Mouse (Mus musculus) lung, embryonic 14.5 days (tissue): ENCODE measurements at regions not wholly inside any gene's neighbourhood (a gene's known extent, or its start where the extent isn't known, plus 50 kb on each side); places are given as distances from the start of the nearest gene placed in this dataset.

ENCODE experiments used
- ATAC-seq: fragments of 200-750 bp; cut with Nextera tagmentation; 2 replicates; pipeline ENCODE4 v1.8.0; 2017; ENCODE audit warnings: mild to moderate bottlenecking, moderate TSS enrichment, moderate library complexity; ENCODE audit not compliant: insufficient read depth
- DNase-seq: peaks from one replicate; pipeline ENCODE4 v3.0.0-alpha.2; 2015
- H3K27ac ChIP-seq: fragments of 300-500 bp; sonication (generic); 2 replicates; pipeline ENCODE4 v1.5.1; 2014; ENCODE audit warnings: low read depth, mild to moderate bottlenecking, moderate library complexity
- H3K27me3 ChIP-seq: fragments of 300-500 bp; sonication (generic); 2 replicates; pipeline ENCODE4 v1.6.1; 2014; ENCODE audit warnings: low read length, control low read depth; ENCODE audit not compliant: insufficient read depth
- H3K36me3 ChIP-seq: fragments of 300-500 bp; sonication (generic); 2 replicates; pipeline ENCODE4 v1.6.1; 2014; ENCODE audit warnings: control low read depth; ENCODE audit not compliant: insufficient read depth
- H3K4me1 ChIP-seq: fragments of 300-500 bp; sonication (generic); 2 replicates; pipeline ENCODE4 v1.6.1; 2014; ENCODE audit warnings: antibody characterized with exemption, control low read depth; ENCODE audit not compliant: insufficient read depth
- H3K4me2 ChIP-seq: fragments of 300-500 bp; sonication (generic); 2 replicates; pipeline ENCODE4 v1.6.1; 2014; ENCODE audit warnings: mild to moderate bottlenecking
- H3K4me3 ChIP-seq: fragments of 300-500 bp; sonication (generic); 2 replicates; pipeline ENCODE4 v1.5.1; 2014; ENCODE audit warnings: low read depth, low read length
- H3K9ac ChIP-seq: fragments of 300-500 bp; sonication (generic); 2 replicates; pipeline ENCODE4 v1.6.1; 2014
- H3K9me3 ChIP-seq: fragments of 300-500 bp; sonication (generic); 2 replicates; pipeline ENCODE4 v1.6.1; 2016; ENCODE audit warnings: low read depth, low read length, control low read depth
- CTCF ChIP-seq: IDR thresholded peaks from 2 replicates; pipeline ENCODE4 v1.5.1; 2016; ENCODE audit warnings: antibody characterized with exemption, low read depth
- WGBS: fragments of 180-500 bp; shearing (Covaris S2); extraction: QIAGEN DNeasy Blood & Tissue Kit; methylation state at CpG from one replicate; pipeline ENCODE4 v1.1.7; 2014; 5-methylcytosine and 5-hydroxymethylcytosine counted together

DNA sequence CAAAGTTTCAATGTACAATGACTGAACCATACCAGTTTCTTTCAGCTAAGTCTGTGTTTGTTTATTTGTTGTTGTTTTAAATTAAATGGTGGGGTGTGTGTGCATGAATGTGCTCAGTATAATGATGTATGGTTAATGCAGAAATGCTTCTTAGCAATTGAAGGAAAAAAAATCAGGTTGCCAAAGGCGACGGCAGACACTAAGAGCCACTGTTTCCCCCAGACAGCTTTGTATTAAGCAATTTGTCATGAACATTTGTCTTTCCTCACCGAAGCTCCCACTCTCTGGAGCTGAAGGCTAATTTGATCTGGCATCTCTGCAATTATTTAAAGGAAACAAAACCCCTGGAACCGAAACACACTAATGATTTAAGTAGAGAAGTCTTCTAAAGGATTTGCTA is 360.7 kb downstream of the Bckdhb start:
- Histone ChIP-seq H3K4me1 (no peaks in the 10 kb centered on the region), H3K27me3 (no peaks in the 10 kb centered on the region), H3K9me3 (no peaks in the 10 kb centered on the region), H3K4me3 (no peak overlapping the region), H3K27ac (no peak overlapping the region), H3K4me2 (no peak overlapping the region), H3K9ac (no peak overlapping the region), H3K36me3 (no peaks in the 10 kb centered on the region)
- DNase-seq (no peak), ATAC-seq (no peak)
- TF ChIP-seq CTCF = no peak
- 40% methylated on average over 4 of the region's 4 CpGs for WGBS

GRCm38 (mm10) chr9:84295891-84296290 is 370.9 kb downstream of the Bckdhb start:
- Histone ChIP-seq H3K36me3 (no peaks in the 10 kb centered on the region), H3K4me1 (no peaks in the 10 kb centered on the region), H3K9me3 (no peaks in the 10 kb centered on the region), H3K27ac (no peak overlapping the region), H3K27me3 (no peaks in the 10 kb centered on the region), H3K9ac (no peak overlapping the region), H3K4me2 (no peak overlapping the region), H3K4me3 (no peak overlapping the region)
- 17% methylated on average over 1 of the region's 1 CpGs for WGBS
- ATAC-seq (no peak), DNase-seq (no peak)
- TF ChIP-seq CTCF = no peak

GRCm38 (mm10) chr9:84296456-84296855 is 371.5 kb downstream of the Bckdhb start:
- 90% methylated on average over 3 of the region's 3 CpGs for WGBS
- DNase-seq (no peak), ATAC-seq (no peak)
- Histone ChIP-seq H3K4me1 (no peaks in the 10 kb centered on the region), H3K4me2 (no peak overlapping the region), H3K4me3 (no peak overlapping the region), H3K27ac (no peak overlapping the region), H3K9ac (no peak overlapping the region), H3K36me3 (no peaks in the 10 kb centered on the region), H3K27me3 (no peaks in the 10 kb centered on the region), H3K9me3 (no peaks in the 10 kb centered on the region)
- TF ChIP-seq CTCF = no peak

- Histone ChIP-seq H3K36me3 (no peaks in the 10 kb centered on the region), H3K4me3 (no peak overlapping the region), H3K4me1 (no peaks in the 10 kb centered on the region), H3K4me2 (no peak overlapping the region), H3K27ac (no peak overlapping the region), H3K27me3 (no peaks in the 10 kb centered on the region), H3K9ac (no peak overlapping the region), H3K9me3 (no peaks in the 10 kb centered on the region)
- WGBS = 98% methylated on average over 2 of the region's 2 CpGs
- DNase-seq = peak; percentile 6
- peak; percentile 28; the same call in 1 of the 2 replicates for TF ChIP-seq CTCF
- ATAC-seq = no peak
These were observed 379.5 kb downstream of the Bckdhb start for GRCm38 (mm10) chr9:84304398-84304797.

DNA sequence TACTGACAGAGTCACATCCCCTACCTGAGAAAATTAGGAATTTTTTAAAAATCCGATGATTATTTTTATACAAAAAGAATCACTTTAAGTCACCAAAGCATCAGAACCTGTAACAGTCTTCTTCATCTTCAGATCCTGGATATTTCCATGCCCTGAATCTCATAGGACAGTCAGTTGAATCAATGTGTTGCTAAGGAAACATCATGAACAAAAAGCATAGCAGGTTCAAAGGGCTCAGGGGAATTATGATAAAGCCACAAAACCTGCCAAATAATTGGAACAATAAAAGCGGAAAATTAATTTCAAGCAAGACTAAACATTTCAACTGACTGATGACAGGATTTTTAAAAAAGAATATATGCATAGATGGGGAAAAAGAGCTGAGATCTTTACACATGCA is 393.9 kb downstream of the Bckdhb start:
- Histone ChIP-seq H3K27me3 (no peaks in the 10 kb centered on the region), H3K36me3 (no peaks in the 10 kb centered on the region), H3K9me3 (no peaks in the 10 kb centered on the region), H3K9ac (no peak overlapping the region), H3K27ac (no peak overlapping the region), H3K4me1 (no peaks in the 10 kb centered on the region), H3K4me3 (no peak overlapping the region), H3K4me2 (no peak overlapping the region)
- WGBS = 77% methylated on average over 2 of the region's 2 CpGs
- no peak for TF ChIP-seq CTCF
- DNase-seq (no peak), ATAC-seq (no peak)

- no peak overlapping the region for H3K4me2 ChIP-seq
- no peak overlapping the region for H3K9ac ChIP-seq
- H3K36me3 ChIP-seq = no peaks in the 10 kb centered on the region
- no peaks in the 10 kb centered on the region for H3K4me1 ChIP-seq
- no peaks in the 10 kb centered on the region for H3K9me3 ChIP-seq
- DNase-seq (no peak), ATAC-seq (no peak)
- no peak overlapping the region for H3K27ac ChIP-seq
- H3K27me3 ChIP-seq = no peaks in the 10 kb centered on the region
- no peak for TF ChIP-seq CTCF
- WGBS = 61% methylated on average over 2 of the region's 2 CpGs
- no peak overlapping the region for H3K4me3 ChIP-seq
These were observed 394.4 kb downstream of the Bckdhb start for GRCm38 (mm10) chr9:84319338-84319737.

DNA sequence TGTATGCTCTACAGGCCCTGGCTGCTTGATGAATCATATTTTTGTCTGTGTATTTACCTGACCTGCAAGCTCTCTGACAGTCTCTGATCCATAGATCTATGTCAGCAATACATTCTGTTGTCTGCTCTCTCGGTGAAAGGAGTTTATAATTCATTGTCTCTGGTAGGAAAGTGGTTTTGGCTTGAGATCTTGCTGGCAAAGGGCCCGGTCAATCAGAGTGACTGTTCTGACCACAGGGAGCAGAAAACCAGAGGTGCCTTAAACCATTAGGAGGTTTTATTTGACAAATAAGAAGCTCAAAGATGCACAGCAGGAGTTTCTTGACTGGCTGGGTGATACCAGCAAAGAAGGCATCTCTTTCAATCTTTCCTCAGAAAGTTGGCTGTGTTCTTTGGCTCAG is 398.2 kb downstream of the Bckdhb start:
- Histone ChIP-seq H3K27ac (no peak overlapping the region), H3K9ac (no peak overlapping the region), H3K4me1 (no peaks in the 10 kb centered on the region), H3K27me3 (no peaks in the 10 kb centered on the region), H3K9me3 (no peaks in the 10 kb centered on the region), H3K4me2 (no peak overlapping the region), H3K4me3 (no peak overlapping the region), H3K36me3 (no peaks in the 10 kb centered on the region)
- DNase-seq (no peak), ATAC-seq (no peak)
- 33% methylated on average over 2 of the region's 2 CpGs for WGBS
- TF ChIP-seq CTCF = no peak

GRCm38 (mm10) chr9:84331083-84331602 is 406.2 kb downstream of the Bckdhb start:
- no peaks in the 10 kb centered on the region for H3K36me3 ChIP-seq
- H3K9me3 ChIP-seq = no peaks in the 10 kb centered on the region
- TF ChIP-seq CTCF = no peak
- ATAC-seq (no peak), DNase-seq (no peak)
- no peak overlapping the region for H3K4me2 ChIP-seq
- H3K4me1 ChIP-seq = no peaks in the 10 kb centered on the region
- no peak overlapping the region for H3K9ac ChIP-seq
- H3K27ac ChIP-seq = no peak overlapping the region
- WGBS = 62% methylated on average over 4 of the region's 4 CpGs
- no peak overlapping the region for H3K4me3 ChIP-seq
- no peaks in the 10 kb centered on the region for H3K27me3 ChIP-seq
